Comparison of ENCODE assay signal across 8 mouse cellular contexts in the genomic region with DNA sequence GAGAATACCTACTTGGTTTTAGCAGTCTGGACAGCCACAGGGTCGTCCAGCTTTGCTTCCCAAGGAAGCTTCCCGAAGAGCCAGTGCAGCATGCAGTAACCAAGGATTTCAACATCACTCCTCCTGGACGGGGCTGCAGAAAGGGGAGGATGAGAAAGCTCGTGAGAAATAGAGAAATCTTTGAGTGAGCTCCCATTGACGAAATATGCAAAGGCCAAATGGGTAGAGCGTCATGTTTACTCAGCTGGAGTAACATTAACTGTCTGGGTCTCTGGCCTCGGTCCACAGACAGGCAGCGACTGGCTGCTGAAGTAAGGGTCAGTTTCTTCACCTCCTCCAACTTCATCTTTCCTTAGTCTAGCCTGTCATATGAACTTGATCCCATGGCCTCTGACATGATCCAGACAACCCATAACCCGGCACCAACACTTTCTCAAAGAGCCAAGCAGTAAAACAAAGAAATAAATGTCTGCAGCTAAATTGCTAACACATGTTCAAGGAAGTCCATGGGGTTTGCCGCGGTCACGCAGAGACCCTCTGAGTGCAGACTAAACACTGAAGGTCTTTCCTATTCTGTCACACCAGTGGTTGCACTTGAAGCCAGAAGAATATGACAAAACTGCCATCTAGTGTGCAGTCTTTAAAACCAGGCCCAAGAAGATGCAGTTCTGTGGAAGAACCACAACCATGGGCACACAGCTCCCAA.
A peak's percentile ranks its signal among the peaks of the same experiment; 100 is the strongest.
DNase-seq lines count a peak whose midpoint lies in the region; ATAC-seq and TF ChIP-seq lines count a peak whose summit lies in the region.

No protein-coding gene starts in this region.

- H3K4me1 ChIP-seq in hindbrain, embryonic 11.5 days (replicated peaks; ENCODE audit: control insufficient read depth, insufficient read depth, low read length) = no peaks in the 10 kb centered on the region
- H3K4me1 ChIP-seq in lung, postnatal 0 days (ENCODE audit: insufficient read depth, low read depth, low read length) = no peaks in the 10 kb centered on the region

- H3K27ac ChIP-seq in hindbrain, embryonic 11.5 days (ENCODE audit: low read depth, low read length) = no peak overlapping the region
- H3K27ac ChIP-seq in lung, postnatal 0 days (ENCODE audit: low read length) = no peak overlapping the region

- H3K27me3 ChIP-seq in hindbrain, embryonic 11.5 days (ENCODE audit: control insufficient read depth, insufficient read depth, low read length) = no peaks in the 10 kb centered on the region
- H3K27me3 ChIP-seq in lung, postnatal 0 days (replicated peaks; ENCODE audit: insufficient read depth, low read length) = no peaks in the 10 kb centered on the region

- no peak overlapping the region for H3K4me2 ChIP-seq in hindbrain, embryonic 11.5 days (replicated peaks; ENCODE audit: low read depth, low read length)
- no peak overlapping the region for H3K4me2 ChIP-seq in lung, postnatal 0 days (replicated peaks; ENCODE audit: low read depth, low read length)

- H3K9me3 ChIP-seq in hindbrain, embryonic 11.5 days (ENCODE audit: control insufficient read depth, low read length) = no peaks in the 10 kb centered on the region
- H3K9me3 ChIP-seq in lung, postnatal 0 days (ENCODE audit: low read length) = no peaks in the 10 kb centered on the region

- no peak overlapping the region for H3K4me3 ChIP-seq in hindbrain, embryonic 11.5 days (ENCODE audit: low read depth, low read length)
- no peak overlapping the region for H3K4me3 ChIP-seq in lung, postnatal 0 days (ENCODE audit: low read depth, low read length)

- no peaks in the 10 kb centered on the region for H3K36me3 ChIP-seq in hindbrain, embryonic 11.5 days (ENCODE audit: control insufficient read depth, insufficient read depth, low read length)
- no peaks in the 10 kb centered on the region for H3K36me3 ChIP-seq in lung, postnatal 0 days (ENCODE audit: insufficient read depth, low read length)

- TF ChIP-seq EP300 in lung, postnatal 0 days (IDR thresholded peaks at IDR 0.05) = no peak

- no peak overlapping the region for H3K9ac ChIP-seq in hindbrain, embryonic 11.5 days (ENCODE audit: low read depth, low read length)
- H3K9ac ChIP-seq in lung, postnatal 0 days (replicated peaks; ENCODE audit: low read depth) = no peak overlapping the region

- peak; percentile 60 for TF ChIP-seq CTCF in lung, postnatal 0 days (IDR thresholded peaks at IDR 0.05)

- ATAC-seq in hindbrain, embryonic 11.5 days (ENCODE audit: low FRiP score) = peak; percentile 56
- peak; percentile 86 for ATAC-seq in lung, postnatal 0 days
- no peak for ATAC-seq in granulocyte monocyte progenitor cell, adult 5-6 weeks (replicated peaks; ENCODE audit: poor library complexity, severe bottlenecking)

- 67% methylated on average over 12 of the region's 12 CpGs for WGBS in hindbrain, embryonic 11.5 days
- 31% methylated on average over 12 of the region's 12 CpGs for WGBS in lung, postnatal 0 days

- DNase-seq in urinary bladder, postnatal 36 days (ENCODE audit: low spot score in 2 of 2) = peak; percentile 4 to 36
- no peak for DNase-seq in urinary bladder, postnatal 4 days (ENCODE audit: low spot score in 2 of 2)
- peak; percentile 14 to 72 for DNase-seq in frontal cortex, adult 2 months (ENCODE audit: extremely low spot score in 1 of 2, low spot score in 1 of 2)
- peak; percentile 39 for DNase-seq in hindbrain, embryonic 11.5 days (ENCODE audit: low spot score)
- DNase-seq in layer of hippocampus, adult 8-10 months (ENCODE audit: low spot score in 2 of 2) = peak; percentile 18 to 21
- DNase-seq in lung, postnatal 0 days (ENCODE audit: low spot score) = peak; percentile 70
- DNase-seq in right cerebral cortex, adult 2 months (ENCODE audit: low spot score in 2 of 2) = peak; percentile 37 to 45

Comparison
In these comparisons a context has a peak if more than half of its experiments do, and no peak if none do; other contexts are left out.
1. DNase-seq: peak in urinary bladder, postnatal 36 days (2 of 2), frontal cortex, adult 2 months (2 of 2), hindbrain, embryonic 11.5 days (single experiment), layer of hippocampus, adult 8-10 months (2 of 2), lung, postnatal 0 days (single experiment) and right cerebral cortex, adult 2 months (2 of 2); none in urinary bladder, postnatal 4 days (0 of 2).